Mouse (Mus musculus) T-helper 2 cell (primary cell): ENCODE measurements around the gene Abhd16b.

Experiments
- in situ Hi-C: fragments of 300-600 bp; cut with MboI, MseI; formaldehyde crosslinking; loops from one replicate; pipeline ENCODE4 v1.15.1; 2025; ENCODE audit warnings: high pct_unique_total_duplicates

The Abhd16b gene

DNA sequence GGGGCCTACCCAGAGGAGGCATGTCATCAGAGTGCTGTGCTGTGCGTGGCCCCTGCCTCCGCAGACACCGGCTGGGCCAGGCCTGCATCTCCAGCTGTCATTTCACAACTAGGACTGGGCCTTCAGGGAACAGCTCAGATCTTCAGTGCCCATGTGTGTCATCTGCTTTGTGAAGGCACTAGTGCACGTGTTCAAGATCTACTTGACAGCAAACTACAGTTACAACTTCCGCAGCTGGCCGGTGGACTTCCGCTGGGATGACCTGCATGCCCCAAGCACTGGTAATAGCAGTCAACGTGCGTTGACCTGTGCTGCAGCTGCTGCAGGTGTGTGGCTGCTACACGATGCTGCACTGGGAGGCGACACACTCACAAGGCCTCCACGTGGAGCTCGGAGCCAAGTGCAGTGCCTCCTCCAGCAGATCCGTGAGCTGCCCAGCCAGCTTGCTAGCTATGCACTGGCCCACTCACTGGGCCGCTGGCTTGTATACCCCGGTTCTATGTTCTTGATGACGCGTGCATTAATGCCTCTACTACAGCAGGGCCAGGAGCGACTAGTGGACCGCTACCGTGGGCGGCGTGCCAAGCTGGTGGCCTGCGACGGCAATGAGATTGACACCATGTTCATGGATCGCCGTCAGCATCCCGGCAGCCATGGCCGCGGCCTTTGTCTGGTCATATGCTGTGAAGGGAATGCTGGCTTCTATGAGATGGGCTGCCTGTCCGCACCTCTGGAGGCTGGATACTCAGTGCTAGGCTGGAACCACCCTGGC lies at the start of gene Abhd16b:
Gene Abhd16b, plus strand, starts transcription at position 51 of the 772 bp plus-strand sequence.
- in situ Hi-C loops = loop anchor here (25.0 kb wide), 2 partner anchors 106 to 1056 kb away; partner anchors contain the start of gene Lime1

DNA sequence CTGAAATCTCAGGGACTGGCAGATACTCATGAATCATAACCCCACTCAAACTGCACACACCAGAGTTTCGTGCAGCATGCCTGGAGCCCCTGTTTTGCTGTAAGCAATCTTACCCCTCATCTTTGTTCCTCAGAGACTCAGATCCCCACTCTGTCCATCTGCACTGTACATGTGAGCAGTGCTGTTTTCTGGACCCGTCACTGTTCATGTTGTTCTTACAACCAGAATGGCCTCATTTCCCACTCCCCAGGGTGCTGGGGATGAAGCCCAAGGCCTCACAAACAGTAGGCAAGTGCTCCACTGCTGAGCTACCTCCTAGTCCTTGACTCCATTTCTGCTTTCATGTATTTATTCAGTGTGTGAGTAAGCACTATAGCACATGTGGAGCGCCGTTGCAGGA lies 40.8 kb upstream of the Abhd16b start:
- in situ Hi-C loops = loop anchor here (10.0 kb wide), 1 partner anchor 507 kb away; no protein-coding TSS in a partner anchor

DNA sequence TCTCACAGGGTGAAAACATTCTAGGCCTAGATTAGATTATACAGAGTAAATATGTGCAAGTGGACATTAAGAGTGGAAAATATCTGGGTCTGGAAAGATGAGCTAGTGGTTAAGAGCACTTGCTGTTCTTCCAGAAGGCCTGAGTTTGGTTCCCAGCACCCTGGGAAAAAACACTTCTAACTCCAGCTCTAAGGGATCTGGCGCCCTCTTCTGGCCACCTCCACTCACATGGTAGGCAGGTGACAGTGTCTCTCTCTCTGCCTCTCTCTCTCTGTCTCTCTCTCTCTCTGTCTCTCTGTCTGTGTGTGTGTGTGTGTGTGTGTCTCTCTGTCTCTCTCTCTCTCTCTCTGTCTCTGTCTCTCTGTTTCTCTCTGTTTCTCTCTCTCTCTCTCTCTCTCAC lies 39.7 kb upstream of the Abhd16b start:
- in situ Hi-C loops = loop anchor here (10.0 kb wide), 1 partner anchor 508 kb away; no protein-coding TSS in a partner anchor

DNA sequence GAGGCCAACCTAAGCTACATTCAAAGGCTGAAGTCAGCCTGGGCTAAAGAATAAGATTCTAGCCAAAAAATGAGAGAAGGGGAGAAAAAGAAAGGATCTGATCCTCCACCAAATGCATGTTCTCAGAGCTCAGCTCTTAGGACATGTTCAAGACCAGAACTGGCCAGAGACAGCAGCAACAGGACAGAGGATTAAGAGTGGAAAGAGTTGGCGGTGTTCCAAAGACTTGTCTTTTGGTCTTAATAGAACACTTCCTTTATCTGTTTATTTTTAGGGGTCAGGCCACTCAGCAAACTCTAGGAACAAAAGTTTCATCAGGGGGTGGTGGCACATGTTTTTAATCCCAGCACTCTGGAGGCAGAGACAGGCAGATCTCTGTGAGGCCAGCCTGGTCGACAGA lies 37.1 kb upstream of the Abhd16b start:
- in situ Hi-C loops = loop anchor here (10.0 kb wide), 1 partner anchor 511 kb away; no protein-coding TSS in a partner anchor

DNA sequence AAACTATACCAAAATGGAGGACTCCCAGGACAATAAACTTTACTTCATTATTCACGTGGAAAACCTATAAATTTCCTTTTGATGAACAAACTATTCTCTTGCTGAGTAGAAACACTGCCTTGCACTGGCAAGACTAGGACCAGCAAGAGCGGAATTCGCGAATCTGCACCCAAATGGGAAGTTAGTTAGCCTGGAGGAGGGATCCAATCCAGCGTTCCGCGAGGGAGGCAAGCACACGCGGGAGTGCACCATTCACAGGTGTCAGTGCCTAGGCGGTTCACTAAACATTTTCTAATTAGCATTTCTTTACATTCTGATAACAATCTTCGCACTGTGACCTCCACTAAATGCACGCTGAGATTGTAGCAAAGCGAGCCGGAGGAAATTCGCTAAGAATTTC lies 35.2 kb upstream of the Abhd16b start:
- in situ Hi-C loops = loop anchor here (10.0 kb wide), 1 partner anchor 513 kb away; no protein-coding TSS in a partner anchor

DNA sequence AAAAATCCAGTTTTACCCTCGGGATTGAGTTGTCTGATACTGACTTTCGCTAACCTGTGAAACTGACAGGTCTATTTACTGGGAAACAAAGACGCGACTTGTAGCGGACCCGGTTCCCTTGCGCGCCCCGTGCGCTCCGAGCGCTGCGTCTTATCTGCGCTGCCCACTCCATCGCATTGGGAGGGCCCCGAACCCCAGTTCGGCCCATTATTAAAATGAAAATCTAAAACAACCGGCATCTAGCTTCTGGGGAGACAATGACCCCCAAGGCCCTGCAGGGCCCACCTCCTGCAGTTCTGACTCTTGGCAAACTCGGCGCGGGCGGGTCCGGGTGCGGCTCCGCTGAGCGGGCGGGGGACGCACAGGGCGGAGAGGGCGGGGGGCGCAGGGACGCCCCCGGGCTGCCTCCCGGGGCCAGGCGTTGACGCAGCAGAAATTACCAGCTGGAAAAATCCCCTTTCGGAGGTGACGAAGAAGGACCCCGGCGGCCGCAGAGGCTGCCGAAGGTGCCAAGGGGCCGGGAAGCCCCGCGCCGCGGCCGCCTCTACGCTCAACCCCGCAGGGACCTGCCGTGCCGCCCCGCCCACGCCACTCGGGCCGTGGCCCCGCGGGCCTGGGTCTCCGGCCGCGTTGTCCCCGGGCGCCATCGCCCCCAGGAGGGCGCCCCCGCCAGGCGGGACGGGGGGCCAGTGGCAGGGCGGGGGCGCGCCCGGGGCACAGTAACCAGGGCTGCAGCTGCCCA lies 34.4 kb upstream of the Abhd16b start:
- in situ Hi-C loops = loop anchor here (10.0 kb wide), 1 partner anchor 514 kb away; no protein-coding TSS in a partner anchor

DNA sequence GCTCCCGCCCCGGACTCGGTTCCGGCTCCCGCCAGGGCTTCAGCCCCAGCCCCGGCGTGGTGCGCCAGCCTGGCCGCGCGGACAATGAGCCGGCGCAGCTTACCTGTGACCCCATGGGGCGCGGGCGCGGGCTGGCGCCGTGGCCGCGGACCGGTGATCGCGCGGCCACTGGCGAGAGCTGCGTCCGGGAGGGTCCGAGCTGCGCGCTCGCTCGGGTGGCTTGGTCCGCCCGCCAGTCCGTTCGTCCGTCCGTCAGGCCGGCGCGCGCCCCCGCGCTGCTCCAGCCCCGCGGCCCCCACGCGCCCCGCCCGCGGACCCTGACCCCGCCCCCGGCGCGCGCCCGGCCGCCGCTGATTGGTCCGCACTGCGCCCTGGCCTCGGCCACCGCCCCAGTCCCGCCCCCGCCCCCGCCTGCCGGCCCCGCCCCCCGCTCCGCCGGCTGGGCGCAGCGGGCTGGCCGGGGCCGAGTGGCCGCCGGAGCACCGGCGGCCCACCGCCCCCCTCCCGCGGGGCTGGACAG lies 33.8 kb upstream of the Abhd16b start, which contains the start of gene Zbtb46:
Gene Zbtb46, minus strand, starts transcription at position 274 of the 520 bp plus-strand sequence.
- in situ Hi-C loops = loop anchor here (10.0 kb wide), 1 partner anchor 514 kb away; no protein-coding TSS in a partner anchor

DNA sequence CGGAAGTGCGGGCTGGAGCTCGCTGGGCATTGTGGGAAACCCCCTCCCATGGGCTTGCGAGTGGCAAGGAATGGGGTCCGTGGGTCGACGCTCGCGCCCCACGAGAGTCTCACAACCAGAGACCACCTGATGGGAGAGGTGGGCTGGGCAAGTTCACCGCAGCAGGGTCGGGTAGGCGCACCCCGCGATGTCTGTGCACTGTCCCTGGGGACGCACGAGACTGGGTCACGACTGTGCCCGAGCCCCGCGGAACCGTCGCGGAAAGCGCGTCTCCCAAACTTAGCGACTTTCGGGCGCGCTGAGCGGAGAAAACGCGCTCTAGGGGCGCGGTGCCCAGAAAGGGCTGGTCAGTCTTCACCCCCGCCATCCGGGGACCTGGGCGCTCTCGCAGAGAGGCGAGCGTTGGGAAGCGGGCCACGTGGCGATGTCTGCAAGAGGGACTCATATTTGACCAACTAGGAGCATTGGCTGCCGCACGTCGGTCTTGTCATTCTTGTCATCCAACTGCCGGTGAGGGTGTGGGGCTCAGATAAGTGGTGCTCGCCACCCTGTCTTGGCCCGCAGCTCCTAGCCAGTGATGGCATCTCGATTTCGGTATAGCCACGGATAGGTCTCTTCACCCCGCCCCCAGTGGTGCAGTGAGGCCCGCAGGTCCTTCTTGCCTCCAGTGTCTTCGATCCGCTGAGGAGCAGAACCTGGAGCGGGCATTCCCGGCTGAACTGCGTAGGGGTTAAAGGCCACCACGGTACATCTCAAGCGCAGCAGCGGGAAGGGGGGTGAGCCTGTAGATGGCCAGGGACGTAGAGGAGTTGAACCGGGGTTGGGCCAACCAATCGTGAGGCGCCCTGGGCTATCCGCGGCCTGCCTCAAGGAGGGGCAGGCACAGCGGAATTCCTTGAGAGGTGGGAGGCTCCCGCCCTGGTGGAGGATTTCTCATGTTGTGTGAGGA lies 33.1 kb upstream of the Abhd16b start:
- in situ Hi-C loops = loop anchor here (10.0 kb wide), 1 partner anchor 515 kb away; no protein-coding TSS in a partner anchor

DNA sequence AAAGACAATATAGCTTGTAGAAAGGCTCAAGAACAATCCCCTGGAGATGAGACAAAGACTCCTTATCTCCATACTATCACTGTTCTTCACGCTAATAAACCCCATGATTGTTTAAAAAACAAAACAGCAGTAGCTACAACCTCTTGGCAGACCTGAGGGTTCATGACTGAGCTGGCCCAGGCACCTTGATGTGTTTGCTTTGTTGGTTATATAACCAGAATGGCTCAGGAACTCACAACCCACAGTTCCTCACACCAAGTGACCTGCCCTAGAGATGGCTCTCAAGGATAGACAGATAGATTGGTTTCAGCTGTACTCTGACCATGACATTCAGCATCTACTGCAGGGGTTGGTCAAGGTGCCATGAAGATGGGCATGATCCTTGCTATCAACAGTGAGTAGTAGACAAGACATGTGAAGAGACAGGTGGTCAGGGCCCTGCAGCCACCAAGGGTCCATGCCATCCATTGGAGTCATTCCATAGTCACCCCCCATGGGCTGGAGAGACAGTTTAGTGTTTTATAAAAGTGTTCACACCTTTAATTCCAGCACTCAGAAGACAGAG lies 31.4 kb upstream of the Abhd16b start:
- in situ Hi-C loops = no loop called here

DNA sequence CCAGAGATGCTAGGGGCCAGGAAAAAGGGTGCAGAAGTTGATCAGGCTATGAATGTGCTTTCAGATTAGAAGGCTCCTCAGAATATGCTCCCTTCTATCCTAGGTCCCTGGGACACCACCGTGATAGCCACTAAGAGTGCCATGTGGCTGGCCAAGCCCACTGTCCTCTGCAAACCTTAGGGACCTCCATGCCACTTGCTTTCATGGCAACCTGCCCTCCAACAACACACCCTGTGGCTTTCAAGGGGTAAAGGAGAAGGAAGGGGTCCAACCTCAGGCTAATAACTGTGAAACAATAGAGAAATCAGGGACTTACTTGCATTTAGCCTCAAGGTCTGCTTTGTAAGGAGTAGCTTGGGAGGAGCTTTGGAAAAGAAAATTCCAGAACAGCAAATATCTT lies 30.4 kb upstream of the Abhd16b start:
- in situ Hi-C loops = no loop called here

DNA sequence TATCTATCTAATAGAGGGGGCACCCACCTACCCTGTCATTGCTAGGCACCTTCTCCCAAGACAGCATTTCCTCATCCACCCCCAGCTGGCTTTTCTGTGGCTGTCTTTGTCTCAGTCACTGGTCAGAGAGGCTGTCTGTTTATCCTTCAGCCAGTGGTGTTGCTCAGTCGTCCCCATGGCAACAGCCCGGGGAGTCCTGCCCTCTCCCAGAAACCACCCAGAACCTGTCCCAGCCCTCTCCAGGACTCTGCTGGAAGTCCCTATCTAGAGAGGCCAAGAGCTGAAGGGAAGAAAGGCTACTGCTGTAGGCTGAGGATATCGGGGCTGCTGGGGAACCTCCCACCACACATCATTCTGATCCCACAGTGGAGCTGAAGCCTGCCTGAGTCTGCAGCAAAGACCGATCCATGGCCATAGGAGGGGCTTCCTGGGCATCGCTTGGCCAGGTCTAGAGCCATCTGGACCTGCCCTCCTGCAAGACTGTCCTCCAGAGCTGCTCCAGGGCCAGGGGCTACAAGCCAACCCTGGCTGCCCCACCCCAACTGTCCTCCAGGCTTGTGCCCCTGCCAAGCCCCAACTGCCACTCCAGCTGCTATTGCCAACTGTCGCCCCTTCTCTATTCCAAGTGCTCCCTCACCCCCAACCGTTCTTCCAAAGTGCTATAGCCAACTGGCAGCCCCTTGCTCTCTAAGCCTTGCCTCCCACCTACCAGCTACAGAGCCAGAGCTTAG lies 29.8 kb upstream of the Abhd16b start:
- in situ Hi-C loops = no loop called here

DNA sequence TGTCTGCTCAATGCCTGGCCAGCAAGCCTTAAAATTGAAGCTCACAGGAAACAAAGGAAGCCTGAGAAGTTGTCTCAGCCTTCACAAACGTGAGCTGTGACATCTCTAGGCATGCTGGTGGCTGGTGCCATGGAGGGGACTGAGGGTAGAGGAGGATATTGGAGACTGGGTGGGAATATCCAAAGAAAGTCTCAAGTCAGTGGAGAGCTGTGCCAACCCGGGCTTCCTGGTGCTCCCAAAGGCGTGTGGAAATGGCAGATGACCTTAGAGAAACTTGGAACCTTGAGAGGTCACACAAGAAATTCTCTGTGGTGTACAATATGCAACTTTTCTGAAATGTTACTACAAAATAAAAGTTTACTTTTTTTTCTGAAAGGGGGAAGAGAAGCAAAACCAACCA lies 27.6 kb upstream of the Abhd16b start:
- in situ Hi-C loops = no loop called here

DNA sequence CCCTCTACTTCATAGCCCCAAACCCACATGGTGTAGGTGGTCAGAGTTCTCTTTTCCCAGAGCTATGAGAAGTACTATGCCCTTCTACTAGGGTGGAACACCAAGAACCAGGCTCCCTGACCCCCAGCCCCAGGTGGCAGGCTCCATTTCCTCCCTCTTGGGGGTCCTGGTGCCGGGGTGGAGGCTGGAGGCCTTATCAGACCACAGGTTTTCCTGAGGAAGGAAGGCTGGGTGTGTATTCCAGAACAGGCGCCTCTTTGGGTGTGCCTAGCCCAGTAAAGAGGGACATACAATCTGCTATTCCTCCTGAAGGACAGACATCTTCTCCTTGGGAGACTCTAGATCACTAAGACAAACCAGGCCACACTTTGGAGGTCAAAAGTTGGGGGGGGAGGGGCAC lies 22.7 kb upstream of the Abhd16b start:
- in situ Hi-C loops = no loop called here

DNA sequence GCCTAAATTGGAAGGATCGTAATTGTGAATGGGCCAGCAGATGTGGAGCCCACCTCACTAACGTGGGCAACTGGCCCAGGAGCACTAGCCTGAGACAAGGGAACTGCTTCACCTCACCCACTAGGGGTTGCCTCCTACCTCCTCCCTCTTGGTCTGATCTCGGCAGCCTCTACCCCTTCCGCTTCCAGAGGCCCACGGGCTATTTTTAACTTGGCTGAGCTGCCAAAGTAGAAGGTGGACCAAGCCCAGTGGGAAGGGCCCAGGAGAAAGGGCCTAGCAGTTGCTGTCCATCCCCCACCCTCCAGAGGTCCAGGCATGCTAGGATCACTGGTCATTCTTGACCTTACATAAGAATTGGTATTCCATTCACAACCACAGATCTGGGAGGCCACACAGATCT lies 21.8 kb upstream of the Abhd16b start:
- in situ Hi-C loops = no loop called here

DNA sequence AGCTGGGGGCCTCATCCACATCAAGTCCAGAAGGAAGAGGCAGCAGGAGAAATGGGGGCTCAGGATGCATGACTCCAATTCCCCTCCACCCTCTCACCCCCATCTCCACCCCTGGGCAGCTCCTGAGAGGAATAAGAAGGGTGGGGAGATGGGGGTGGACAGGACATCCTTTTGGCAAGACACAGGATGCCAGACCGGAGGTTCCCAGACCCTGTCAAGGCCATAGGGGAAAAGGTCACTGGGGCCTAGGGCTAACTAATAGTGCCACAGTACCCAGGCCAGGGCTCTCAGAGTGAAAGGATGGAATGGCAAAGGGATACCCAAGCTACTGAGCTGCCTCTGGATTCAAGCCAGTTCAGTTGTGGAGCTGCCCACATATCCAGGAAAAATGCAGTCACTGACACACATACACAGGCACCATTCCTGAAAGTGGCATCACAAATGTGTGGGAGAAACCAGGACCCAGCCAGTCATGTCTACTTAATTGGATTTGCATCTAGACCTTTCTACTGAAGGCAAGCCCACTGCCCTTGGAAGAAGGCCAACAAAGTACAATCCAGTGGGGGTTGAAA lies 20.7 kb upstream of the Abhd16b start:
- in situ Hi-C loops = no loop called here

DNA sequence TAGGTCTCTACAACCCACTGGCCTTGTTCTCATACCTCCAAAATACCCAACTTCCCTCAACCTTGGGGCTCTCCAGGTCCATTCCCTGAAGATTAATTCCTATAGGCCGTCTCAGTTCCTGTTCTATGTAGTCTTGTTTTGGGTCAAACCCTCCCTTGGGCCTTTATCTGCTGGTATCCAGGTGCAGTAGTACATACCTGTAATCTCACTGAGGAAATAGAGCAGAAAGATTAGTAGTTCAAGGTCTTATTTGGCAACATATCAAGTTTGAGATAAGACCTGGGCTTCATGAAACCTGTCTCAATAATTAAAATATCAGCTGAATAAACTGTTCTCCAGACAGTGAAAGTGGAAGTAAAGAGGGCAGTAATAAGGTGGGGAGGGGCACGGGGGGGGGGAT lies 9.9 kb upstream of the Abhd16b start:
- in situ Hi-C loops = loop anchor here (25.0 kb wide), 2 partner anchors 96 to 1046 kb away; partner anchors contain the start of gene Lime1

DNA sequence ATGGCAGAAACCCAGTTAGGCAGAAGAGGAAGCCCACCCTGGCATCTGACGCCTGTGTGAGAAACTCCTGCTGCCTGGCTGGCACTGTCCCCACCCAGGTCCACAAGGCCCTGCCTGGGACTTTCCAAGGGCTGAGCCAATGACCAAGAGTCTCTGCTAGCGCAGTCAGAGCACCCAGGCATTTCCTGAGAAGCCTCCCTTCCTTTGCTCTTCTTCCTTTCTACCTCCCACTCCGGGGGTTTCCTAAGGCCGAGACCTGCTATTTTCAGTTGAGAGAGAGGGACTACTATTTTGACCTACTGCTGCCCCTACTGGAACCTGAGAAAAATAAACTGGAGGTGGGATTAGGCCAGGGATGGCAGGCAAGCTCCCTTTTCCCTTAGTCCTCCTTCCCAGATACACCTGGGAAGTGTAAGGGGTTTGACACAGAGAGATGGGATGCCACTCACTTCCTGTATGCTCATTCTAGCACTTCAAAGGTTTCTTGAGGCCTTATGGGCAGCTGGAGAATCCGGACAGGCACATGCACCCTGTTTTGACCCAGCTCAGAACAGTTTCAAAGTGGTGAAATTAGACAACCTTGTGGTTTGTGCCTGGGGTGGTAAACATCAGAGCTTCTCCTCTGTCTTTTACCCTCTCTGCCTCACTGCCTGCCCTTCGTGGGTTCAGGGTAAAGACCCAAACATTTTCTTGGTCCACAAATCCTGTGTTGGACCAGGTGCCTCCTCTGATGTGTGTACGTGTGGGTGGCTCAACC lies 9.3 kb upstream of the Abhd16b start:
- in situ Hi-C loops = loop anchor here (25.0 kb wide), 2 partner anchors 96 to 1046 kb away; partner anchors contain the start of gene Lime1

DNA sequence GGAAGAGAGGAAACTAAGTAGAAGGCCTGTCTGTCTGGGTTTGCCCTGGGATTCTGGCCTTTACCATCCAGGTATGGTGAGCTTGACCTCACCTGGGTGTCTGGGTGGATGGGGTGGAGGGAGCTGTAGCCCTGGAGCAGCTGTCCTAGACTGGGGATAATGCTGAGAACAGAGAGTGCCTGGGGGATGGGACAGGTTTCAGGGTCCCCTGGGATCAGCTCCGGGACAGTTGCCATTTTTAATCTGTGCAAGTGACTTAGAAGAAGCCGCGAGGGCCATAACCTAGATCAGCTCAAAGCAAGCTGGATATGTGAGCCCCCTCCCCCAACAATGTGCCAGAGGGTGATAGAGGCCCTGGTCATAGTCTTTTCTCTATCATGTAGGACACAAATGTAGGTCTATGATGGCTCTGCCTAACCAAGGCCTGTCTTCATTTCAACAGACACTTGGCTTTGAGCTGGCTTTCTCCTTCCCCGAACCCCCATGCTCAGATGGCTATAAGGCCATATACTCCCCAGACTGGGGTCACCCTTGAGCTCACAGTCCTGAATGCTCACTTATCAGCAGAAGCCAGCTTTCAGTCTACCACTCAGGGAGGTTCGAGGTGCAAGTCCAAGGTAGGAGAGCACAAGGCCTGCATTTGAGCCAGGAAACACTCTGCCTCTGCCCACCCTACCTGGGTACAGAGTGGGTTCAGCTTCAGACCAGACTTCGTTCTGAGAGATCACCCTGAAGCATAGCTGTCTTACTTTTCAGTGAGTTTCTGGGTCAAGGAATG lies 8.4 kb upstream of the Abhd16b start:
- in situ Hi-C loops = loop anchor here (25.0 kb wide), 2 partner anchors 97 to 1047 kb away; partner anchors contain the start of gene Lime1
